Mouse (Mus musculus) G1E (cell line): ENCODE data around the gene 0610009B22Rik.

Source experiments
- CTCF ChIP-seq: IDR thresholded peaks from 2 replicates; pipeline ENCODE4 v1.5.1; 2012; ENCODE audit warnings: low read depth, low read length, inconsistent platforms, mixed read lengths
- GATA1 ChIP-seq: IDR thresholded peaks from 2 replicates; pipeline ENCODE4 v1.6.1; 2012; ENCODE audit warnings: borderline replicate concordance, low read length, inconsistent platforms, mixed read lengths
- TAL1 ChIP-seq: conservative IDR thresholded peaks from 2 replicates; pipeline ENCODE4 v1.6.1; 2012; ENCODE audit warnings: low read depth, low read length, inconsistent platforms, mixed read lengths

DNA sequence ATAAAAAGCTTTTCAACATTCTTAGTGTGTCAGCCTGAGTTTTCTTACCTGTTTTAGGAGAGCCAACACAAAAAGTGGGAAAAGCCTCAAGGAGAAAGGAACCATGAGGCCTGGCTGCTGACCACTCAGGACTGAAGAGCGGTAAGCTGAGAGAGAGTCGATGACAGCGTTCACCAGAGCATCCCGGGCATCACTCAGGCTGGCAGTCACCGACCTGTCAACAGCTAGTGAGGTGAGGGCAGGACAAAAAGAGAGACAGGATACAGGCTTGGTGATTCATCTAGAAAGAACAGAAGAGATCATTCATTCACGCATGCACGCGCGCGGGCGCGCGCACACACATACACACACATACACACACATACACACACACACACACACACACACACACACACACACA, 18.4 kb upstream of the 0610009B22Rik start:
- TF ChIP-seq TAL1 = no peak
- no peak for TF ChIP-seq CTCF
- no peak for TF ChIP-seq GATA1
